Mouse (Mus musculus): ENCODE data around the gene Baz1b. TPM values are rescaled to one million over a fixed set of nuclear protein-coding genes. Genes with fewer than 3 reads are reported as not detected.
"Not testable (repeated sequence)": the region's sequence is repeated elsewhere in the genome, so short reads cannot be mapped to it uniquely, and the experiment has no call there.

Baz1b gene
- polyA plus RNA-seq, 1 experiment from 2014 or later = 34.1 TPM

GRCm38 (mm10) chr5:135208197-135208596 is 21.1 kb downstream of the Baz1b start:
- Histone ChIP-seq H3K4me3 (replicated peaks) (no peak overlapping the region), H3K4me2 (replicated peaks) (no peak overlapping the region), H3K27ac (no peak overlapping the region), H3K9me3 (no peaks in the 10 kb centered on the region), H3K36me3 (peaks cover 53% of the 10 kb centered on the region), H3K4me1 (replicated peaks) (no peaks in the 10 kb centered on the region), H3K27me3 (replicated peaks) (no peaks in the 10 kb centered on the region), H3K9ac (no peak overlapping the region)
- WGBS = 95% methylated on average over 1 of the region's 1 CpGs
- ATAC-seq = no peak

- H3K9me3 ChIP-seq = no peaks in the 10 kb centered on the region
- no peak overlapping the region for H3K4me2 ChIP-seq (replicated peaks)
- no peaks in the 10 kb centered on the region for H3K4me1 ChIP-seq (replicated peaks)
- no peak overlapping the region for H3K27ac ChIP-seq
- H3K36me3 ChIP-seq = peaks cover 60% of the 10 kb centered on the region
- no peaks in the 10 kb centered on the region for H3K27me3 ChIP-seq (replicated peaks)
- no peak for ATAC-seq
- no peak overlapping the region for H3K9ac ChIP-seq
- WGBS = 88% methylated on average over 6 of the region's 6 CpGs
- no peak overlapping the region for H3K4me3 ChIP-seq (replicated peaks)
Measured at GRCm38 (mm10) chr5:135216871-135217270, 29.8 kb downstream of the Baz1b start.

- H3K36me3 ChIP-seq = peaks cover 55% of the 10 kb centered on the region
- H3K9me3 ChIP-seq = no peaks in the 10 kb centered on the region
- no peak for ATAC-seq
- no peak overlapping the region for H3K4me2 ChIP-seq (replicated peaks)
- no peaks in the 10 kb centered on the region for H3K27me3 ChIP-seq (replicated peaks)
- no peaks in the 10 kb centered on the region for H3K4me1 ChIP-seq (replicated peaks)
- no peak overlapping the region for H3K9ac ChIP-seq
- no peak overlapping the region for H3K4me3 ChIP-seq (replicated peaks)
- H3K27ac ChIP-seq = no peak overlapping the region
Measured at GRCm38 (mm10) chr5:135220941-135221340, 33.9 kb downstream of the Baz1b start.

GRCm38 (mm10) chr5:135222066-135222465 is 35.0 kb downstream of the Baz1b start:
- Histone ChIP-seq H3K36me3 (peaks cover 52% of the 10 kb centered on the region), H3K27me3 (replicated peaks) (no peaks in the 10 kb centered on the region), H3K9ac (no peak overlapping the region), H3K4me1 (replicated peaks) (no peaks in the 10 kb centered on the region), H3K4me2 (replicated peaks) (no peak overlapping the region), H3K4me3 (replicated peaks) (no peak overlapping the region), H3K27ac (no peak overlapping the region), H3K9me3 (no peaks in the 10 kb centered on the region)
- no peak for ATAC-seq
- 95% methylated on average over 7 of the region's 7 CpGs for WGBS

GRCm38 (mm10) chr5:135224169-135224568 is 37.1 kb downstream of the Baz1b start:
- H3K9me3 ChIP-seq = no peaks in the 10 kb centered on the region
- no peaks in the 10 kb centered on the region for H3K4me1 ChIP-seq (replicated peaks)
- H3K27me3 ChIP-seq (replicated peaks) = no peaks in the 10 kb centered on the region
- no peak overlapping the region for H3K9ac ChIP-seq
- H3K36me3 ChIP-seq = peaks cover 55% of the 10 kb centered on the region
- H3K4me3 ChIP-seq (replicated peaks) = no peak overlapping the region
- H3K4me2 ChIP-seq (replicated peaks) = no peak overlapping the region
- no peak for ATAC-seq
- H3K27ac ChIP-seq = no peak overlapping the region
- WGBS = 95% methylated on average over 3 of the region's 3 CpGs

- not testable (repeated sequence) for H3K4me3 ChIP-seq (replicated peaks); H3K27me3 ChIP-seq (replicated peaks); H3K9me3 ChIP-seq; H3K4me1 ChIP-seq (replicated peaks); H3K4me2 ChIP-seq (replicated peaks); ATAC-seq; H3K9ac ChIP-seq; H3K27ac ChIP-seq
- peaks cover 55% of the 10 kb centered on the region for H3K36me3 ChIP-seq
- 93% methylated on average over 4 of the region's 4 CpGs for WGBS
Measured at GRCm38 (mm10) chr5:135225879-135226278, 38.8 kb downstream of the Baz1b start.

GRCm38 (mm10) chr5:135230186-135230585 is 43.1 kb downstream of the Baz1b start:
- H3K36me3 ChIP-seq = peaks cover 58% of the 10 kb centered on the region
- H3K4me2 ChIP-seq (replicated peaks) = no peak overlapping the region
- H3K9ac ChIP-seq = no peak overlapping the region
- no peaks in the 10 kb centered on the region for H3K9me3 ChIP-seq
- 90% methylated on average over 4 of the region's 4 CpGs for WGBS
- no peak for ATAC-seq
- no peaks in the 10 kb centered on the region for H3K4me1 ChIP-seq (replicated peaks)
- H3K27ac ChIP-seq = no peak overlapping the region
- no peak overlapping the region for H3K4me3 ChIP-seq (replicated peaks)
- no peaks in the 10 kb centered on the region for H3K27me3 ChIP-seq (replicated peaks)

- Histone ChIP-seq H3K9me3 (no peaks in the 10 kb centered on the region), H3K36me3 (peaks cover 67% of the 10 kb centered on the region), H3K27me3 (replicated peaks) (no peaks in the 10 kb centered on the region), H3K4me1 (replicated peaks) (no peaks in the 10 kb centered on the region), H3K4me3 (replicated peaks) (no peak overlapping the region), H3K4me2 (replicated peaks) (no peak overlapping the region), H3K27ac (no peak overlapping the region), H3K9ac (no peak overlapping the region)
- no peak for ATAC-seq
- 86% methylated on average over 8 of the region's 8 CpGs for WGBS
Measured at GRCm38 (mm10) chr5:135233166-135233920, 46.3 kb downstream of the Baz1b start.

GRCm38 (mm10) chr5:135236571-135236970 is 49.5 kb downstream of the Baz1b start:
- peaks cover 75% of the 10 kb centered on the region for H3K36me3 ChIP-seq
- no peak overlapping the region for H3K27ac ChIP-seq
- 37% methylated on average over 2 of the region's 2 CpGs for WGBS
- H3K27me3 ChIP-seq (replicated peaks) = no peaks in the 10 kb centered on the region
- no peaks in the 10 kb centered on the region for H3K9me3 ChIP-seq
- H3K4me3 ChIP-seq (replicated peaks) = no peak overlapping the region
- ATAC-seq = no peak
- no peaks in the 10 kb centered on the region for H3K4me1 ChIP-seq (replicated peaks)
- no peak overlapping the region for H3K4me2 ChIP-seq (replicated peaks)
- H3K9ac ChIP-seq = no peak overlapping the region

GRCm38 (mm10) chr5:135238832-135239231 is 51.8 kb downstream of the Baz1b start:
- 87% methylated on average over 2 of the region's 2 CpGs for WGBS
- no peak for ATAC-seq
- Histone ChIP-seq H3K9me3 (no peaks in the 10 kb centered on the region), H3K4me3 (replicated peaks) (no peak overlapping the region), H3K9ac (no peak overlapping the region), H3K27ac (no peak overlapping the region), H3K36me3 (peaks cover 76% of the 10 kb centered on the region), H3K4me2 (replicated peaks) (no peak overlapping the region), H3K27me3 (replicated peaks) (no peaks in the 10 kb centered on the region), H3K4me1 (replicated peaks) (no peaks in the 10 kb centered on the region)

- no peak for ATAC-seq
- Histone ChIP-seq H3K4me3 (replicated peaks) (no peak overlapping the region), H3K9me3 (no peaks in the 10 kb centered on the region), H3K4me1 (replicated peaks) (no peaks in the 10 kb centered on the region), H3K9ac (no peak overlapping the region), H3K36me3 (peaks cover 81% of the 10 kb centered on the region), H3K4me2 (replicated peaks) (no peak overlapping the region), H3K27me3 (replicated peaks) (no peaks in the 10 kb centered on the region), H3K27ac (no peak overlapping the region)
- WGBS = 91% methylated on average over 1 of the region's 1 CpGs
Measured at GRCm38 (mm10) chr5:135241474-135241873, 54.4 kb downstream of the Baz1b start.

GRCm38 (mm10) chr5:135242136-135242535 is 55.1 kb downstream of the Baz1b start:
- no peaks in the 10 kb centered on the region for H3K27me3 ChIP-seq (replicated peaks)
- WGBS = 80% methylated on average over 12 of the region's 12 CpGs
- H3K4me3 ChIP-seq (replicated peaks) = no peak overlapping the region
- H3K36me3 ChIP-seq = peaks cover 77% of the 10 kb centered on the region
- H3K9me3 ChIP-seq = no peaks in the 10 kb centered on the region
- ATAC-seq = no peak
- no peak overlapping the region for H3K27ac ChIP-seq
- no peak overlapping the region for H3K9ac ChIP-seq
- H3K4me2 ChIP-seq (replicated peaks) = no peak overlapping the region
- H3K4me1 ChIP-seq (replicated peaks) = no peaks in the 10 kb centered on the region

- no peak for ATAC-seq
- no peaks in the 10 kb centered on the region for H3K27me3 ChIP-seq (replicated peaks)
- H3K36me3 ChIP-seq = peaks cover 72% of the 10 kb centered on the region
- no peak overlapping the region for H3K4me3 ChIP-seq (replicated peaks)
- H3K27ac ChIP-seq = no peak overlapping the region
- no peaks in the 10 kb centered on the region for H3K9me3 ChIP-seq
- no peak overlapping the region for H3K9ac ChIP-seq
- no peak overlapping the region for H3K4me2 ChIP-seq (replicated peaks)
- 77% methylated on average over 3 of the region's 3 CpGs for WGBS
- H3K4me1 ChIP-seq (replicated peaks) = no peaks in the 10 kb centered on the region
Measured at GRCm38 (mm10) chr5:135242608-135243007, 55.5 kb downstream of the Baz1b start.

Measured in intestine, embryonic 15.5 days (tissue).